Mouse (Mus musculus) left cerebral cortex, adult 6 months (tissue): ENCODE measurements around the gene Gstm5. TPM values are rescaled to one million over a fixed set of nuclear protein-coding genes. Genes with fewer than 3 reads are reported as not detected.

ENCODE experiments used
- long read RNA-seq, 2 experiments: library from polyadenylated mRNA; unstranded; transcript quantifications; one replicate each; pipeline ENCODE4 v2.0.0; 2019 to 2020
- polyA plus RNA-seq: library from polyadenylated mRNA; unstranded; fragments of <200 nt; fragmentation: Nextera tagmentation; gene quantifications from 2 replicates; pipeline ENCODE4 v1.2.3, GENCODE M21; 2021

The Gstm5 gene
- 302 and 421 TPM in 2 replicates for polyA plus RNA-seq
- long read RNA-seq, experiment 1, transcript Gstm5-201 (8 exons, 945 nt): major isoform, 119 of 133 reads
- long read RNA-seq, experiment 1, partial matches to known transcripts: 5 of 133 reads
- long read RNA-seq, experiment 1, other reads (novel, unspliced or antisense): 5 of 133 reads
- long read RNA-seq, experiment 2, transcript Gstm5-201 (8 exons, 945 nt): major isoform, 266 of 349 reads
- long read RNA-seq, experiment 2, transcript Gstm5-204 (7 exons, 810 nt): minor isoform, 10 of 349 reads
- long read RNA-seq, experiment 2, partial matches to known transcripts: 64 of 349 reads
- long read RNA-seq, experiment 2, other reads (novel, unspliced or antisense): 9 of 349 reads

DNA sequence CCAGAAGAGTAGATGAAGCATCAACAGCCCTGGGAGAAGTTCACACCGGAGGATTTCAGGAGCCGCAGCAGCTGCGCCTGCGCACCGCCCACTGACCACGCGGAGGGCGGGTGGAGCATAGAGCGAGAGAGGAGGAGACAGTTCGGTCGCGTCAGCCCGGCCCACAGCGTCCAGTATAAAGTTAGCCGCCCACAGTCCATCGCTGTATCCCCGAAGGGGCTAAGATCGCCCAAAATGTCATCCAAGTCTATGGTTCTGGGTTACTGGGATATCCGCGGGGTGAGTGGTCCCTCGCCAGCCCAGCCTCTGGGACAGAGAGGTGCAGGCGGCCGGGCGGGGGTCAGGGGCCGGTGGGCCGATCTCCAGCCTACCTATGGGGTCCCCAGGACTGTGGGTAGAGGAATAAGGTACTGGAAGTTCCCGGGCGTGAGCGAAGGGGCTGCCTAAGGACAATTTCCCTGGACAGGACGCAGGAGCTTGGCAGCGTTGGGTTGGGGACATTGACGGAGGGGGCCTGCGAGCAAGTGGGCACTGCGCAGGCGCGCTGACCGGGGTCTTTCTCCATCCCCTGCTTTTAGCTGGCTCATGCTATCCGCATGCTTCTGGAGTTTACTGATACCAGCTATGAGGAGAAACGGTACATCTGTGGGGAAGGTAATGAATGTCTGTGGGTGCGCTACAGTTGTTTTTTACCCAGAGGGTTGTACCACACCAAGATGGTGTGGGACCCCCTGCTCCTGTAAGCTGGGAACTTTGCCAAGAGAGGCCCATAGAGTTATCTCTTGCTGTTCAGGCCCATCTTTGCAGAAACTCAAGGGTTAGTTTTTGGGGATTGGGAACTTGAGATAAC lies at the start of gene Gstm5:
Gene Gstm5, plus strand, starts transcription at position 102 of the 850 bp plus-strand sequence.

DNA sequence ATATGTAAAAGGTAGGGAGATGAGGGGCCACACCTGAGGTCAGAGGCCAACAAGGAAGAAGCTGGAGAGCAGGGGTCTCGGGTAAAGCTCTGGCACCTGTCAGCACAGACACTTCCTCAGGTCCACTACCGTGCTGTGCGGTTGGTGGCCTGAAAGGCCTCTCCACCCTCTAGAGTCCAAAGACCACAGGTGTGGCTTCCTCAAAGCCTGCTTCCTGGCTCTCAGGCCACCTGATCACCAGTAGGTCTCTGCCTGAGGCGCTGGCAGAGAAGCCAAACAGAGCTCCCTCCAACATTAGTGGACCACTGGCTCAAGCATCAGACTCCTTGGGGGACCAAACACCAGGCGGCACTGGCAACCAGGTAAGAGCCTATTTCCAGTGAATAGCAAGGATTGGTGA lies 18.6 kb upstream of the Gstm5 start, which contains the start of gene Eps8l3:
Gene Eps8l3, plus strand, starts transcription at position 225 of the 400 bp plus-strand sequence.

DNA sequence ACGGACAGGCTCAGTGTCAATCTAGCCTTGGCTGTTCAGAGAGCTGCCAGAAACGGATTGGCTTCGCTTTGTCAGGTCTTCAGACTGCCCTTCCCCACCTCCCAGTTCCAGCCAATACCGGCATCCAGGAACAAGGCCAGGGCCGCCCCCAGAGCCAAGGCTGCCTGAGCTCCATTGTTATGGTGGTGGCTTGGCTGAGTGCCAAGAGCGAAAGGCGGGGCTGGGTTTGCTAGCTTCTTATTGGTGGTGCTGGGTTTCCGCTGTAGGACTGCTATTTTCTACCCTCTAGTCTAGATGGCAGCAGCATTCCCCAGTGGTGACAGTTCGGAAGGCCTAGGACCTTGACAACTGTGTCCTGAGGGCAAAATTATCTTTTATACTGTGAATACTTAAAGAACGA lies 36.0 kb downstream of the Gstm5 start, which contains the start of gene Gstm7:
Gene Gstm7, minus strand, starts transcription at position 148 of the 400 bp plus-strand sequence.

DNA sequence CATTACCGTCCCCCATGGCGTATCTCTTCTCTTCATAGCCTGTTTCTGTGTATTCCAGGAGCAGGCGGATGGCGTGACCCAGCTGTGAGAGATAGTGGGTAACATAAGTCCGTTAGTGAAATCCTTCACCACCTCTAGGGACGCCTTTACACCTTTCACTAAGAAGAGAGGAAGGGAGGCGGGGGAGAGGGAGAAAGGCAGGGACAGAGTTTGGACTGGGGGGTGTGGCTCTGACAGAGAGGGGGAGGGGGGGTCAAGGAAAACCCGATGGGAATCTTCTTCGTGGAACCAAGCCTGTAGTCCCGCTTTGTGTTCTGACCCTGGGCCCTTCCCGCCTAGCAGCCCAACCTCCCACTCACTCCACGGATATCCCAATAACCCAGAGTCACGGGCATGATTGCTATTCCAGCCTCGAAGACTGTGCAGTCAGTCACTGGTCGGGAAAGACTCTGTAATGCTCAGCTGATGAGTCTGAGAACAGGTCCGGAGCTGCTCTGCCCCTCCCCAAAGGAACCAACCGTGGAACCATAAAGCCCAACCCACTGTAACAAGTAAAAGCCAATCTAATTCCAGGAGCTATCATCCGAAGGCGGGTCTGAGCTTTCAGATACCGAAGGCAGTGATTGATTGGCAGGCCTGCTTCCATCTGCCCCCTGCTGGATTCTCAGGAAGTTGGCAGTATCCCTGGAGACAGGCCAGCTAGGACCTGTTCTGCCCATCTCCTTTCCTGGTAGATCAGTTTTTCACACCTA lies 47.8 kb downstream of the Gstm5 start, which contains the start of gene Gstm6:
Gene Gstm6, minus strand, starts transcription at position 511 of the 752 bp plus-strand sequence.

Other genes starting within 250 kb of the Gstm5 start
- gene Ahcyl1, start 199.3 kb upstream of the Gstm5 start, polyA plus RNA-seq: 64.2 and 68.1 TPM in 2 replicates
- gene Csf1, start 135.4 kb upstream of the Gstm5 start, polyA plus RNA-seq: 2.2 and 3.8 TPM in 2 replicates
- gene Eps8l3, start 18.6 kb upstream of the Gstm5 start, polyA plus RNA-seq: not detected in 2 replicates
- 32.2 and 40.5 TPM in 2 replicates for gene Gstm7, start 36.0 kb downstream of the Gstm5 start, polyA plus RNA-seq
- 6.7 and 7.0 TPM in 2 replicates for gene Gstm6, start 47.9 kb downstream of the Gstm5 start, polyA plus RNA-seq
- not detected in 2 replicates for gene Gstm3, start 73.5 kb downstream of the Gstm5 start, polyA plus RNA-seq
- gene Gstm2, start 90.6 kb downstream of the Gstm5 start, polyA plus RNA-seq: 4.3 and 5.4 TPM in 2 replicates
- gene Gstm1, start 122.2 kb downstream of the Gstm5 start, polyA plus RNA-seq: 444 and 459 TPM in 2 replicates
- 17.6 and 19.8 TPM in 2 replicates for gene Gstm4, start 149.1 kb downstream of the Gstm5 start, polyA plus RNA-seq
- 19.0 and 24.4 TPM in 2 replicates for gene Ampd2, start 190.8 kb downstream of the Gstm5 start, polyA plus RNA-seq
- gene Gnat2, start 197.0 kb downstream of the Gstm5 start, polyA plus RNA-seq: 0.16 TPM in 1 of 2 replicates, not detected in the other